Mouse (Mus musculus): ENCODE results near the gene Tekt4.

DNA sequence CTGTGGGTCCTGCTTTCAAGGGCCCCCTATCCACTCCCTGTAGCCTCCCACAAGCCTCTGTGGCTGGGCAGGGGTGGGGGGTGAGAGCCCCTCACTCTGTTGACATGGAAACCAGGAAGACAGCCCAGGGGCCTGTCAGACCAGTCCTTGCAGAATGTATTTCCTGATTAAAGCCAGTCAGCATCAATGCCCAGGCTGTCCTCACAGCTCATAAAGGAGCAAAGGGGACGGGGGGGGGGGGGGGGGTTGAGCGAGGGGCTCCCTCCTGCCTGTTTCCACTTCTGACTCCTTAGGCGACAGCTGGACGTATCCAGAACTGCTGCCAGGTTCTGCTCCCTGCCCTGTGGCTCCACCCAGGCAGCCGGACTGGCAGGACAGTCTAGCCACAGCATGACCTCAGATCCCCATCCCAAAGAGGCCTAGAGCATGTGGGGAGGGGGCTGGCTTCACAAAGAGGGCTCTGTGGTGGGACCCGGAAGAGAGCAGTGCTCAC is 38.9 kb upstream of the Tekt4 start:
- TF ChIP-seq MAX (IDR thresholded peaks at IDR 0.05; ENCODE audit: low read depth), result no peak
- peak in 1 of 3 experiments; percentile 47 for TF ChIP-seq MYOD1 (IDR thresholded peaks at IDR 0.05; ENCODE audit: control insufficient read depth in 1 of 3, insufficient read length in 2 of 3, low read depth in 2 of 3)
- no peak for TF ChIP-seq TCF3 (IDR thresholded peaks at IDR 0.05; ENCODE audit: insufficient read length, low read depth)
- TF ChIP-seq POLR2A (IDR thresholded peaks at IDR 0.05; ENCODE audit: insufficient read length, low read depth), result no peak

Data from myocyte (in vitro differentiated cells).